Comparison of ENCODE assay signal across 28 mouse cellular contexts in the genomic region with DNA sequence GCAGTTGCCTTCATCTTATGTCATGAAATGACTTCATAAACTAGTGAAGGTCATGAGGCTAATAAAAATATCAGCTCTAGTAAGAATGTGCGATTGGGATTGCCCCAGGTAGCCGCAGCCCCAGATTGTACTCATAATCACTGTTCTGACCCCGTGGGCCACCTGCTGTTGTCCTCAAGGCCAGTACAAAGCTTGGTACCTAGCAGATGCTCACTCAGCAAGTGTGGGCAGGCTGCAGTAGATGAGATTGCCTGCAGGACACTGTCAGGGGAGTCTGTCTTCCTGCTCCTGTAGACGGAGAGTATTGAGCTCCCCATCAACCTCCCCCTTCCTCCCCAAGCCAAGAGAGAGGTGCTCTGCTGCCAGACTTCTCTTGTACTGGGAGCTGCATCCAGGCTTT.
DNase-seq lines count a peak whose midpoint lies in the region; ATAC-seq lines count a peak whose summit lies in the region.
"Had no signal": no experiment of that assay in that cellular context is flagged by ENCODE, and none has a peak within 500 bp of the region (broad histone marks: within the 10 kb centered on the region; RNA-seq: fewer than 3 reads in every experiment).

No protein-coding gene starts in this region.

- H3K27ac ChIP-seq in midbrain, embryonic 10.5 days (replicated peaks) = no peak overlapping the region
- H3K27ac ChIP-seq: embryonic facial prominence, embryonic 10.5 days; embryonic facial prominence, embryonic 15.5 days; forebrain, embryonic 13.5 days; hindbrain, embryonic 13.5 days; limb, embryonic 10.5 days; limb, embryonic 15.5 days; liver, embryonic 13.5 days; midbrain, embryonic 15.5 days; stomach, embryonic 15.5 days had no signal

- DNase-seq in cerebellum, postnatal 4 days (ENCODE audit: low spot score in 2 of 2) = no peak
- peak; percentile 86 for DNase-seq in brain, adult 2 months (ENCODE audit: low read depth, low spot score)
- peak; percentile 60 for DNase-seq in cerebellum, adult 8-10 months
- DNase-seq in cerebellum, postnatal 25 days = peak; percentile 63 to 70
- DNase-seq in midbrain, embryonic 10.5 days (ENCODE audit: low spot score) = no peak
- DNase-seq in kidney, postnatal 36 days = no peak
- DNase-seq: adrenal gland, postnatal 10 days; gastrocnemius, postnatal 14 days; heart, adult 18-20 months; heart, postnatal 36 days; kidney, adult 11 months; kidney, postnatal 4 days; liver, embryonic 13.5 days; lung, adult 18-20 months; lung, postnatal 4 days; right cerebral cortex, postnatal 25 days had no signal

- no peaks in the 10 kb centered on the region for H3K4me1 ChIP-seq in midbrain, embryonic 10.5 days
- H3K4me1 ChIP-seq: embryonic facial prominence, embryonic 10.5 days; midbrain, embryonic 15.5 days; stomach, embryonic 15.5 days had no signal

- no peak overlapping the region for H3K4me3 ChIP-seq in midbrain, embryonic 10.5 days
- H3K4me3 ChIP-seq: embryonic facial prominence, embryonic 10.5 days; embryonic facial prominence, embryonic 15.5 days; forebrain, embryonic 13.5 days; hindbrain, embryonic 13.5 days; limb, embryonic 10.5 days; limb, embryonic 15.5 days; liver, embryonic 13.5 days; midbrain, embryonic 15.5 days; stomach, embryonic 15.5 days had no signal

- no peaks in the 10 kb centered on the region for H3K27me3 ChIP-seq in midbrain, embryonic 10.5 days (ENCODE audit: low read depth, poor library complexity, severe bottlenecking)
- H3K27me3 ChIP-seq: CH12.LX; embryonic facial prominence, embryonic 15.5 days; forebrain, embryonic 13.5 days; hindbrain, embryonic 13.5 days; limb, embryonic 15.5 days; liver, embryonic 13.5 days; midbrain, embryonic 15.5 days; stomach, embryonic 15.5 days had no signal

- peak; percentile 89 for ATAC-seq in cerebellum, adult (ENCODE audit: insufficient number of reproducible peaks, low FRiP score, low TSS enrichment)
- ATAC-seq: forebrain, embryonic 13.5 days; inflammation-experienced regulatory T-cells, adult 6 months; lung, postnatal 0 days; midbrain, embryonic 15.5 days had no signal

- WGBS in midbrain, embryonic 10.5 days = 88% methylated on average over 4 of the region's 4 CpGs

- H3K9me3 ChIP-seq in midbrain, embryonic 10.5 days (replicated peaks) = no peaks in the 10 kb centered on the region
- H3K9me3 ChIP-seq: embryonic facial prominence, embryonic 10.5 days; embryonic facial prominence, embryonic 15.5 days; forebrain, embryonic 13.5 days; hindbrain, embryonic 13.5 days; limb, embryonic 10.5 days; limb, embryonic 15.5 days; liver, embryonic 13.5 days; midbrain, embryonic 15.5 days; stomach, embryonic 15.5 days had no signal

- no peaks in the 10 kb centered on the region for H3K36me3 ChIP-seq in midbrain, embryonic 10.5 days
- H3K36me3 ChIP-seq: embryonic facial prominence, embryonic 10.5 days; embryonic facial prominence, embryonic 15.5 days; hindbrain, embryonic 13.5 days; limb, embryonic 10.5 days; limb, embryonic 15.5 days; liver, embryonic 13.5 days; midbrain, embryonic 15.5 days; stomach, embryonic 15.5 days had no signal

Comparison
In these comparisons a context has a peak if more than half of its experiments do, and no peak if none do; other contexts are left out.
1. DNase-seq: peak in brain, adult 2 months (single experiment), cerebellum, adult 8-10 months (single experiment) and cerebellum, postnatal 25 days (2 of 2); none in cerebellum, postnatal 4 days (0 of 2), midbrain, embryonic 10.5 days (single experiment) and kidney, postnatal 36 days (0 of 2).